Mouse (Mus musculus): Measurements from ENCODE around the gene Hnrnph1. TPM values are rescaled to one million over a fixed set of nuclear protein-coding genes. Genes with fewer than 3 reads are reported as not detected.

Hnrnph1 gene
- polyA plus RNA-seq, 1 experiment: 65.0 TPM

DNA sequence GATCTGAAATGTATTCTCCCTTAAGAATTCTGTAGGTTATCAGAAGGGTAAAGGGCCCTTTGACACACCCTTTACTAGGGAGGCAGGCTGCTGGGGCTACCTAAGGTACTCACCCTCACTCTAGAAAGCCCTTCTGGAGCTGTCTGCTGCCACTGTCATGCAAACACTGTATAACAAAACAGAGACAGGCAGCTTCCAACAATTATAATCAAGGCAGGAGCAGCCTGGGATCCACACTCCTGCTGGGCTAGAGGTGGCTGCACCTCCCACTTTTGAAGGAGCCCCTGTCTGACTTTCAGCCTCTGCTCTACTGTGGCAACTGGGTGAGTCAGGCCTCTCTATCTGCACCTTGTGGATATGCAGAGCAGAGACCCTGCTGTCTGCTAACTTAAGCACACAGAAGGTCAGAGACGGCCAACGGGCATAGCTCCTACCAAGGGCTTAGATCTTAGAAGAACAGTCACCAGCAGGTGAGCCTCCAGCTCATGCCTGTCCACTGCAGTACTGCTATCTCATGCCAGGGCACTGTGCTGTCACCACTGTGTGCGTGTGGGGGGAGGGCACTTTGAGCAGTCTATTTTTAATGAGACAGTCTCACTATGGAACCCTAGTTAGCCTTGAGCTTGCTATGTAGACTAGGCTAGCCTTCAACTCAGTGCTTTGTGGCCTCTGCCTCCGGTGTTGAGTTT, 14.6 kb downstream of the Hnrnph1 start:
- no peak overlapping the region for H3K27ac ChIP-seq (ENCODE audit: insufficient read depth, low read depth, low read length)
- no peaks in the 10 kb centered on the region for H3K27me3 ChIP-seq (replicated peaks; ENCODE audit: control insufficient read depth, insufficient read depth, low read length)
- no peak for DNase-seq
- 83% methylated on average over 4 of the region's 4 CpGs for whole genome bisulfite sequencing
- H3K36me3 ChIP-seq (ENCODE audit: control insufficient read depth, insufficient read depth, low read length): peaks cover 8% of the 10 kb centered on the region
- no peak overlapping the region for H3K4me3 ChIP-seq (ENCODE audit: insufficient read depth, low read depth, low read length)
- no peak for TF ChIP-seq POLR2A (IDR thresholded peaks at IDR 0.05; ENCODE audit: low read depth, low read length)
- TF ChIP-seq CTCF (conservative IDR thresholded peaks at IDR 0.05; ENCODE audit: insufficient read depth, insufficient read length, low read depth, low read length): no peak
- H3K4me1 ChIP-seq (ENCODE audit: control insufficient read depth, insufficient read depth, low read length): no peaks in the 10 kb centered on the region

DNA sequence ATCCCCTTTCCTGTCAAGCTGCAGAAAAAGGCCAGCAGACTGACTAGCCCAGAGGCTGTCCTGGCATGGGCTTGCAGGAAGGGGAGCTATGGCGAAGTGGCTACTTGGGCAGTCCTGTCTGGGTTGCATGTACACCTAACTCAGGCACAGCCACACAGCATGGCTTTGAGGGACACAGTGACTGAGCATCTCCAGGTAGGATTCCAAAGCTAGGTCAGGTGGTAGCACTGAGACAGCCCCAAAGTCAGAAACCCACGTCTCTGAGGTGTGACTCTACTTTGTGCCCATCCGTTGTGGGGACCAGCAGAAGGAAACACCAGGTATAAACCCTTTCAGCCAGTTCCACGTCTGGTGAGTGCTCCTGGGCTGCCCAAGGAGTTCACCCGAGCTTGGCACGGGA, 16.5 kb downstream of the Hnrnph1 start:
- Histone ChIP-seq H3K4me3 (ENCODE audit: insufficient read depth, low read depth, low read length) (no peak overlapping the region), H3K27ac (ENCODE audit: insufficient read depth, low read depth, low read length) (no peak overlapping the region), H3K4me1 (ENCODE audit: control insufficient read depth, insufficient read depth, low read length) (no peaks in the 10 kb centered on the region), H3K36me3 (ENCODE audit: control insufficient read depth, insufficient read depth, low read length) (peaks cover 1% of the 10 kb centered on the region; the same call in 1 of the 2 replicates), H3K27me3 (replicated peaks; ENCODE audit: control insufficient read depth, insufficient read depth, low read length) (no peaks in the 10 kb centered on the region)
- 91% methylated on average over 6 of the region's 6 CpGs for WGBS
- TF ChIP-seq POLR2A (IDR thresholded peaks at IDR 0.05; ENCODE audit: low read depth, low read length): no peak
- TF ChIP-seq CTCF (conservative IDR thresholded peaks at IDR 0.05; ENCODE audit: insufficient read depth, insufficient read length, low read depth, low read length): no peak
- DNase-seq: no peak

DNA sequence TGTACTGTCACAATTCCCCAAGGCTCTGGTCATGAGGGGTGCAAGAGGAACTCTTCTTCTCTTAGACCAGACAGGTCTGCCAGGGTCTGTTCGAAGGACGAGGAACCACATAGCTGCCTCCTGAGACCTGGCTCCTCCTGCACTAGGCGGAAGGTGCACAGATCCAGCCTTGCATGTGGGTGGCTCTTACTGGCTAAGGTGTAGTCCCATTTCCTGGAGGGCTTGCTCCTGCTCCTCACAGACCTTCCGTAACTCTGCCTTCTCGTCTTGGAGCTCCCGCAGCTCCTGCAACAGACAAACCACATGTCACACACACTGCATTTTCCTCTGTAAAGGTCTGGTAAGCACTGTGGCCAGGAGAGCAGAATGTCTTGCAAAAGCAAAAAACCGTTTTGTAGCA, 17.9 kb downstream of the Hnrnph1 start:
- Histone ChIP-seq H3K27me3 (replicated peaks; ENCODE audit: control insufficient read depth, insufficient read depth, low read length) (no peaks in the 10 kb centered on the region), H3K4me1 (ENCODE audit: control insufficient read depth, insufficient read depth, low read length) (no peaks in the 10 kb centered on the region), H3K27ac (ENCODE audit: insufficient read depth, low read depth, low read length) (no peak overlapping the region), H3K4me3 (ENCODE audit: insufficient read depth, low read depth, low read length) (no peak overlapping the region), H3K36me3 (ENCODE audit: control insufficient read depth, insufficient read depth, low read length) (0 out of 2 replicates have a peak, but pooled peaks cover 1% of the 10 kb centered on the region)
- no peak for TF ChIP-seq POLR2A (IDR thresholded peaks at IDR 0.05; ENCODE audit: low read depth, low read length)
- TF ChIP-seq CTCF (conservative IDR thresholded peaks at IDR 0.05; ENCODE audit: insufficient read depth, insufficient read length, low read depth, low read length): no peak
- 93% methylated on average over 7 of the region's 7 CpGs for WGBS
- DNase-seq: no peak

DNA sequence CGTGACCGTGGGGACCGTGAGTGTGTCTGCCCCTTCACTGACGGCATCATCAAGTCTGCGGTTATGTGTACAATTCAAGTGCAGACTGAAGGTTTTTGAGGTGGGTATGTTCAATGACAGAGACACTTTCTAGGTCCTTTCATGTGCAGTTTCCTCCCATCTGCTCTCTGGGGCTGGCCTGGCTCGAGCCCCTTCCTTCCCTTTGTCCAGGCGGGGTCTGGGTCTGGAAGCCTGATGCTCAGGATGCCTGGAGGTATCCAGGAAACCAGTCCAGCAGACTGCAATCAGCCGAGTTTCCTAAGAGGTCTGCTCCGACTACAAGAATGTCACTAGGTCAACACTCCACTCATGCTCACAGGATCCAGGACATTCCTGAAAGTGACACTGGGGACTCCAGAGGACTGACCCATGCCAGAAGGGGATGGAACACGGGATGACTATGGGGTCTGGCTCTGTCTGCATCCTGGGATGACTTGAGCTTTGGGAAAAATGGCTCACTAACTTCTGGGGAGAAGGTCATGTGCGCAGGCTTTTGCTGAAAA, 20.0 kb downstream of the Hnrnph1 start:
- no peaks in the 10 kb centered on the region for H3K4me1 ChIP-seq (ENCODE audit: control insufficient read depth, insufficient read depth, low read length)
- 74% methylated on average over 11 of the region's 11 CpGs for WGBS

DNA sequence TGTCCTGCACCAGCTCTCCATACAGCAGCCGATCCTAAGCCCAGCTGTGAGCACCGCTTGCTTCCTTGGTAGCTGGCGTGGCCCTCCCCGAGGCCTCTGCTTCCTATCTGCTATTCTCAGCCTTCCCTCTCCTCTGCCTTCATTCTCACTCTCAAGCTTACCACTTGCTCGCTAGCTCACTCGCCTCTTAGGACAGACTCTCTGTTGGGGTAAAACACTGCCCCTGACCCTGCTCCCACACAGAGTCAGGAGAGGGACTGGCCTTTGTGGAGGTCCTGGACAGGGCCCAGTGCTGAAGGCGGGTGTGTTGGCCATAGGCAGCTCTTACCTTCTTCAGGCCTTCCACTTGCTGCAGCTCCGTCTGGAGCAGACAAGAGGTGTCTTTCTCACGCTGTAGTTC, 20.5 kb downstream of the Hnrnph1 start:
- H3K27ac ChIP-seq (ENCODE audit: insufficient read depth, low read depth, low read length): no peak overlapping the region
- TF ChIP-seq POLR2A (IDR thresholded peaks at IDR 0.05; ENCODE audit: low read depth, low read length) (no peak), CTCF (conservative IDR thresholded peaks at IDR 0.05; ENCODE audit: insufficient read depth, insufficient read length, low read depth, low read length) (no peak)
- H3K27me3 ChIP-seq (replicated peaks; ENCODE audit: control insufficient read depth, insufficient read depth, low read length): no peaks in the 10 kb centered on the region
- H3K4me3 ChIP-seq (ENCODE audit: insufficient read depth, low read depth, low read length): no peak overlapping the region
- WGBS: 82% methylated on average over 9 of the region's 9 CpGs
- peaks cover 2% of the 10 kb centered on the region for H3K4me1 ChIP-seq (ENCODE audit: control insufficient read depth, insufficient read depth, low read length)
- H3K36me3 ChIP-seq (ENCODE audit: control insufficient read depth, insufficient read depth, low read length): peaks cover 1% of the 10 kb centered on the region; the same call in 1 of the 2 replicates
- no peak for DNase-seq

More for the DNA sequence above, 20.0 kb downstream of the Hnrnph1 start:
- Histone ChIP-seq H3K36me3 (ENCODE audit: control insufficient read depth, insufficient read depth, low read length) (peaks cover 1% of the 10 kb centered on the region; the same call in 1 of the 2 replicates), H3K27ac (ENCODE audit: insufficient read depth, low read depth, low read length) (no peak overlapping the region), H3K4me3 (ENCODE audit: insufficient read depth, low read depth, low read length) (no peak overlapping the region), H3K27me3 (replicated peaks; ENCODE audit: control insufficient read depth, insufficient read depth, low read length) (no peaks in the 10 kb centered on the region)
- no peak for DNase-seq
- no peak for TF ChIP-seq CTCF (conservative IDR thresholded peaks at IDR 0.05; ENCODE audit: insufficient read depth, insufficient read length, low read depth, low read length)

DNA sequence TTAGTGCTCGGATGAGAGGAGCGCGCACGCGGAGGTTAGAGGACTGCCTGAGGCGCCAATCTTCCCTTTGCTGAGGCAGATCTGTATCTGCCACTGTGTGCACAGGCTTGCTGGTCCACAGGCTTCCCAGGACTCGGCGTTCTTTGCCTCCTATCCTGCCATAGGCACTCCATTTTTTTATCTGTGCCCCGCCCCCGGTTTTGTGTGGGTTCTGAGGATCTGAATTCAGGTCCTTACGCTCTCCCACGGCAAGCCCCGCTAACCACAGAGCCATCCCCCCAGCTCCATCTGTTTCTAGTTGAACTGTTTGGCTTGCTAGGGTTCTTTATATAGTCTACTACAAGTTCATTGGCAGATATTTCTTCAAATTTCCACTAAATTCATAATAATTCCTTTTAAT, 22.0 kb downstream of the Hnrnph1 start:
- WGBS: 92% methylated on average over 13 of the region's 13 CpGs
- TF ChIP-seq POLR2A (IDR thresholded peaks at IDR 0.05; ENCODE audit: low read depth, low read length) (no peak), CTCF (conservative IDR thresholded peaks at IDR 0.05; ENCODE audit: insufficient read depth, insufficient read length, low read depth, low read length) (no peak)
- no peaks in the 10 kb centered on the region; the same call in 1 of the 2 replicates for H3K36me3 ChIP-seq (ENCODE audit: control insufficient read depth, insufficient read depth, low read length)

DNA sequence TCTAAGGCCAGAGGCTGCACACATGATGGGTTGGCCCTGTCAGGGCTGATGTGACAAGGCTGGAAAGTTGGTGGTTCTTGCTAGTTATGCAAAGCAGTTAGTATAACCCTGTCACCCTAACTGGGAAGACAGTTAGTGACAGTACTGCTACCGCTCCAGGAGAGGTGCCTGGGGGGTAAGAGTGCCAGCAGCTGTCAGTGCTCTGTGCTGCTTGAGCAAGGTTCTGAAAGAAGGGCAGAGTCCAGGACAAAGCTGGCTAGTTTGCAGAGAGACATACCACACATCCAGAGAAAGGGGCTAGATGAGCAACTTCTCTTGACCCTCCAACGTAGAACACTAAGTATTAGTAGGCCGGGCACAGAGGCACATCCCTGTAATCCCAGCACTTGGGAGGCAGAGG, 25.7 kb downstream of the Hnrnph1 start:
- H3K36me3 ChIP-seq (ENCODE audit: control insufficient read depth, insufficient read depth, low read length): no peaks in the 10 kb centered on the region; the same call in 1 of the 2 replicates

More for the DNA sequence above, 22.0 kb downstream of the Hnrnph1 start:
- Histone ChIP-seq H3K27me3 (replicated peaks; ENCODE audit: control insufficient read depth, insufficient read depth, low read length) (no peaks in the 10 kb centered on the region), H3K4me3 (ENCODE audit: insufficient read depth, low read depth, low read length) (no peak overlapping the region), H3K27ac (ENCODE audit: insufficient read depth, low read depth, low read length) (no peak overlapping the region), H3K4me1 (ENCODE audit: control insufficient read depth, insufficient read depth, low read length) (peaks cover 5% of the 10 kb centered on the region)
- DNase-seq: no peak

More for the DNA sequence above, 25.7 kb downstream of the Hnrnph1 start:
- Histone ChIP-seq H3K27me3 (replicated peaks; ENCODE audit: control insufficient read depth, insufficient read depth, low read length) (no peaks in the 10 kb centered on the region), H3K4me1 (ENCODE audit: control insufficient read depth, insufficient read depth, low read length) (peaks cover 5% of the 10 kb centered on the region), H3K27ac (ENCODE audit: insufficient read depth, low read depth, low read length) (no peak overlapping the region), H3K4me3 (ENCODE audit: insufficient read depth, low read depth, low read length) (no peak overlapping the region)
- WGBS: 75% methylated on average over 3 of the region's 3 CpGs
- no peak for TF ChIP-seq POLR2A (IDR thresholded peaks at IDR 0.05; ENCODE audit: low read depth, low read length)
- no peak for TF ChIP-seq CTCF (conservative IDR thresholded peaks at IDR 0.05; ENCODE audit: insufficient read depth, insufficient read length, low read depth, low read length)
- DNase-seq: peak; percentile 75

Measured in kidney, adult 2 months (tissue).